Mouse (Mus musculus): ENCODE results near the gene Tmprss4.
A peak's percentile ranks its signal among the peaks of the same experiment; 100 is the strongest.

The Tmprss4 gene

GRCm38 (mm10) chr9:45196125-45196830 is 7.6 kb downstream of the Tmprss4 start:
- no peak for DNase-seq

- DNase-seq: no peak
Measured at GRCm38 (mm10) chr9:45195468-45195867, 8.4 kb downstream of the Tmprss4 start.

- no peak for DNase-seq
Measured at GRCm38 (mm10) chr9:45189661-45190174, 14.2 kb downstream of the Tmprss4 start.

GRCm38 (mm10) chr9:45188570-45189563 is 15.0 kb downstream of the Tmprss4 start:
- no peak for DNase-seq

GRCm38 (mm10) chr9:45185250-45185649 is 18.6 kb downstream of the Tmprss4 start:
- no peak for DNase-seq

GRCm38 (mm10) chr9:45183266-45183665 is 20.6 kb downstream of the Tmprss4 start:
- DNase-seq: no peak

GRCm38 (mm10) chr9:45182521-45182920 is 21.4 kb downstream of the Tmprss4 start:
- DNase-seq: peak in 1 of 2 experiments; percentile 38

- peak; percentile 75 to 81 for DNase-seq
Measured at GRCm38 (mm10) chr9:45181770-45182169, 22.1 kb downstream of the Tmprss4 start, which contains the start of gene BC049352. Gene BC049352, plus strand, starts transcription at chr9:45182007.

GRCm38 (mm10) chr9:45179282-45179681 is 24.6 kb downstream of the Tmprss4 start:
- DNase-seq: no peak

- DNase-seq: no peak
Measured at GRCm38 (mm10) chr9:45173475-45173874, 30.4 kb downstream of the Tmprss4 start.

GRCm38 (mm10) chr9:45171073-45171610 is 32.8 kb downstream of the Tmprss4 start:
- DNase-seq: no peak

GRCm38 (mm10) chr9:45170150-45170549 is 33.7 kb downstream of the Tmprss4 start:
- DNase-seq: no peak

- DNase-seq: no peak
Measured at GRCm38 (mm10) chr9:45167903-45168302, 36.0 kb downstream of the Tmprss4 start.

GRCm38 (mm10) chr9:45153361-45153760 is 50.5 kb downstream of the Tmprss4 start:
- no peak for DNase-seq

- DNase-seq: no peak
Measured at GRCm38 (mm10) chr9:45150933-45151332, 53.0 kb downstream of the Tmprss4 start.

GRCm38 (mm10) chr9:45146267-45146597 is 57.7 kb downstream of the Tmprss4 start:
- DNase-seq: peak; percentile 61 to 84

- DNase-seq: no peak
Measured at GRCm38 (mm10) chr9:45145533-45146266, 58.2 kb downstream of the Tmprss4 start.

GRCm38 (mm10) chr9:45142686-45143085 is 61.2 kb downstream of the Tmprss4 start:
- DNase-seq: peak; percentile 59 to 79

- no peak for DNase-seq
Measured at GRCm38 (mm10) chr9:45140945-45141344, 62.9 kb downstream of the Tmprss4 start.

- no peak for DNase-seq
Measured at GRCm38 (mm10) chr9:45139082-45139481, 64.8 kb downstream of the Tmprss4 start.

GRCm38 (mm10) chr9:45138191-45139032 is 65.5 kb downstream of the Tmprss4 start, which contains the start of gene Scn4b:
Gene Scn4b, plus strand, starts transcription at chr9:45138395.
- DNase-seq: peak; percentile 43 to 68

Data from kidney, postnatal 36 days (tissue).